Mouse (Mus musculus) MEL (cell line): ENCODE results near the gene Rgs12. TPM values are rescaled to one million over a fixed set of nuclear protein-coding genes. Genes with fewer than 3 reads are reported as not detected.

ENCODE experiments used
- DNase-seq: peaks from one replicate; pipeline ENCODE4 v3.0.0; 2011; ENCODE audit warnings: low read depth, low spot score
- H3K27ac ChIP-seq: 2 replicates; pipeline ENCODE4 v1.5.1; 2012; ENCODE audit warnings: low read depth, mild to moderate bottlenecking, control low read depth, low read length, moderate library complexity; ENCODE audit not compliant: control insufficient read depth
- H3K27me3 ChIP-seq, 2 experiments: fragments of 150-350 bp in 1 of 2; sonication (generic) in 1 of 2; 2 replicates each; pipeline ENCODE4 v1.6.1; 2012; ENCODE audit warnings: low read length in 2 of 2, mild to moderate bottlenecking in 2 of 2, improper control_type of control experiment in 1 of 2, moderate library complexity in 1 of 2; ENCODE audit not compliant: insufficient read depth in 2 of 2, control insufficient read depth in 1 of 2
- H3K36me3 ChIP-seq, 2 experiments: 2 replicates each; pipeline ENCODE4 v1.6.1; 2012 to 2014; ENCODE audit warnings: low read length in 2 of 2, improper control_type of control experiment in 1 of 2, inconsistent platforms in 1 of 2, mild to moderate bottlenecking in 1 of 2; ENCODE audit not compliant: insufficient read depth in 2 of 2, control insufficient read depth in 1 of 2
- H3K4me1 ChIP-seq, 2 experiments: fragments of 150-350 bp in 1 of 2; sonication (generic) in 1 of 2; 2 replicates each; pipeline ENCODE4 v1.6.1; 2012; ENCODE audit warnings: low read length in 2 of 2, improper control_type of control experiment in 1 of 2, mild to moderate bottlenecking in 1 of 2; ENCODE audit not compliant: insufficient read depth in 2 of 2, control insufficient read depth in 1 of 2
- H3K4me3 ChIP-seq, 2 experiments: fragments of 150-350 bp in 1 of 2; sonication (generic) in 1 of 2; 2 replicates each; pipeline ENCODE4 v1.5.1; 2012; ENCODE audit warnings: low read depth in 2 of 2, low read length in 2 of 2, mild to moderate bottlenecking in 2 of 2, moderate library complexity in 2 of 2, control low read depth in 1 of 2, improper control_type of control experiment in 1 of 2; ENCODE audit not compliant: control insufficient read depth in 1 of 2, insufficient read depth in 1 of 2
- H3K79me2 ChIP-seq: 2 replicates; pipeline ENCODE4 v1.6.1; 2012; ENCODE audit warnings: mild to moderate bottlenecking, low read length, moderate library complexity; ENCODE audit not compliant: control insufficient read depth, poor library complexity, insufficient read depth
- H3K9ac ChIP-seq: 2 replicates; pipeline ENCODE4 v1.6.1; 2012; ENCODE audit warnings: low read depth, mild to moderate bottlenecking, control low read depth, low read length, moderate library complexity; ENCODE audit not compliant: control insufficient read depth, poor library complexity, severe bottlenecking
- H3K9me3 ChIP-seq: fragments of 150-350 bp; sonication (generic); replicated peaks from 2 replicates; pipeline ENCODE4 v1.6.1; 2012; ENCODE audit warnings: mild to moderate bottlenecking, low read length, improper control_type of control experiment, moderate library complexity; ENCODE audit not compliant: insufficient read depth
- BHLHE40 ChIP-seq: IDR thresholded peaks from 2 replicates; pipeline ENCODE4 v1.6.1; 2012; ENCODE audit warnings: low read depth, mild to moderate bottlenecking, inconsistent platforms, low read length, improper control_type of control experiment, borderline replicate concordance
- ELF1 ChIP-seq: IDR thresholded peaks from 2 replicates; pipeline ENCODE4 v1.6.1; 2014; ENCODE audit warnings: low read depth, mild to moderate bottlenecking, inconsistent platforms, low read length, improper control_type of control experiment, moderate library complexity
- GABPA ChIP-seq: IDR thresholded peaks from 2 replicates; pipeline ENCODE4 v1.6.1; 2012; ENCODE audit warnings: low read depth, mild to moderate bottlenecking, inconsistent platforms, low read length, improper control_type of control experiment, moderate library complexity
- GATA1 ChIP-seq: IDR thresholded peaks from 2 replicates; pipeline ENCODE4 v1.6.1; 2011; ENCODE audit warnings: low read depth, low read length, improper control_type of control experiment
- MEF2A ChIP-seq: IDR thresholded peaks from 2 replicates; pipeline ENCODE4 v1.6.1; 2014; ENCODE audit warnings: low read depth, mild to moderate bottlenecking, inconsistent platforms, low read length, improper control_type of control experiment; ENCODE audit not compliant: poor library complexity, insufficient replicate concordance, severe bottlenecking; ENCODE audit errors: extremely low read depth
- MXI1 ChIP-seq: IDR thresholded peaks from 2 replicates; pipeline ENCODE4 v1.6.1; 2011; ENCODE audit warnings: mild to moderate bottlenecking, low read depth, low read length, improper control_type of control experiment
- NELFE ChIP-seq: IDR thresholded peaks from 2 replicates; pipeline ENCODE4 v1.6.1; 2011; ENCODE audit warnings: low read depth, low read length, improper control_type of control experiment
- POLR2A ChIP-seq, 2 experiments: IDR thresholded peaks; 2 replicates each; pipeline ENCODE4 v1.6.1; 2011 to 2012; ENCODE audit warnings: low read length in 2 of 2, mild to moderate bottlenecking in 2 of 2, control low read depth in 1 of 2, improper control_type of control experiment in 1 of 2, low read depth in 1 of 2, moderate library complexity in 1 of 2; ENCODE audit not compliant: control insufficient read depth in 1 of 2, insufficient read depth in 1 of 2, poor library complexity in 1 of 2
- RAD21 ChIP-seq: IDR thresholded peaks from 2 replicates; pipeline ENCODE4 v1.6.1; 2011; ENCODE audit warnings: mild to moderate bottlenecking, low read depth, low read length, improper control_type of control experiment
- SIN3A ChIP-seq: IDR thresholded peaks from 2 replicates; pipeline ENCODE4 v1.6.1; 2012; ENCODE audit warnings: low read length, improper control_type of control experiment, inconsistent platforms
- SMC3 ChIP-seq: IDR thresholded peaks from 2 replicates; pipeline ENCODE4 v1.6.1; 2011; ENCODE audit warnings: low read depth, low read length, improper control_type of control experiment
- TAL1 ChIP-seq: IDR thresholded peaks from 2 replicates; pipeline ENCODE4 v1.6.1; 2012; ENCODE audit warnings: mild to moderate bottlenecking, inconsistent platforms, low read length, moderate library complexity, mixed read lengths
- USF1 ChIP-seq: IDR thresholded peaks from 2 replicates; pipeline ENCODE4 v1.6.1; 2014; ENCODE audit warnings: low read depth, mild to moderate bottlenecking, inconsistent platforms, low read length, improper control_type of control experiment, moderate library complexity
- ZC3H11A ChIP-seq: IDR thresholded peaks from 2 replicates; pipeline ENCODE4 v1.6.1; 2012; ENCODE audit warnings: low read depth, mild to moderate bottlenecking, inconsistent platforms, low read length, improper control_type of control experiment
- ZMIZ1 ChIP-seq: IDR thresholded peaks from 2 replicates; pipeline ENCODE4 v1.6.1; 2012; ENCODE audit warnings: low read depth, mild to moderate bottlenecking, inconsistent platforms, low read length, improper control_type of control experiment, moderate library complexity
- ZNF384 ChIP-seq: IDR thresholded peaks from 2 replicates; pipeline ENCODE4 v1.6.1; 2012; ENCODE audit warnings: low read depth, mild to moderate bottlenecking, inconsistent platforms, low read length, improper control_type of control experiment
- polyA plus RNA-seq, 2 experiments: library from polyadenylated mRNA; stranded (reverse) in 1 of 2; unstranded in 1 of 2; fragments of >175 nt in 1 of 2; fragments of >200 nt in 1 of 2; gene quantifications; 2 replicates each; pipeline versions ENCODE4 v1.2.1 to v1.2.4; 2012; ENCODE audit warnings: low replicate concordance in 2 of 2, low read depth in 1 of 2; ENCODE audit not compliant: insufficient read length in 2 of 2, insufficient read depth in 1 of 2, missing spikeins in 1 of 2
- total RNA-seq: library from RNA; depleted of rRNA; stranded (reverse); fragments of 300-350 nt; gene quantifications from 2 replicates; pipeline ENCODE4 v1.2.3, GENCODE M21; 2012

Rgs12 gene
- total and polyA plus RNA-seq, 3 experiments: 11.9 to 15.4 TPM; not detected in 1

GRCm38 (mm10) chr5:35071855-35072254 is 122.6 kb downstream of the Rgs12 start:
- Histone ChIP-seq H3K27ac (no peak overlapping the region), H3K9ac (no peak overlapping the region), H3K9me3 (no peaks in the 10 kb centered on the region), H3K27me3 (peaks cover 0 to 1% of the 10 kb centered on the region in 2 experiments; a peak in 2 of 4 replicates), H3K79me2 (no peaks in the 10 kb centered on the region), H3K4me1 (no peaks in the 10 kb centered on the region), H3K4me3 (no peak overlapping the region), H3K36me3 (no peaks in the 10 kb centered on the region)
- no peak for TF ChIP-seq NELFE
- TF ChIP-seq TAL1: no peak
- TF ChIP-seq GABPA: no peak
- TF ChIP-seq ZC3H11A: no peak
- TF ChIP-seq GATA1: no peak
- TF ChIP-seq MXI1: no peak
- no peak for TF ChIP-seq USF1
- no peak for TF ChIP-seq POLR2A (IDR thresholded peaks at IDR 0.05; ENCODE audit: control insufficient read depth in 1 of 2, insufficient read depth in 1 of 2, low read depth in 1 of 2, low read length in 2 of 2, poor library complexity in 1 of 2)
- TF ChIP-seq ZNF384: no peak
- no peak for TF ChIP-seq RAD21
- no peak for DNase-seq

GRCm38 (mm10) chr5:35073235-35073634 is 124.0 kb downstream of the Rgs12 start:
- H3K4me3 ChIP-seq: no peak overlapping the region
- no peaks in the 10 kb centered on the region for H3K9me3 ChIP-seq
- H3K9ac ChIP-seq: no peak overlapping the region
- no peak for TF ChIP-seq SIN3A
- TF ChIP-seq GABPA: no peak
- no peak for TF ChIP-seq BHLHE40
- no peak for TF ChIP-seq POLR2A (IDR thresholded peaks at IDR 0.05; ENCODE audit: control insufficient read depth in 1 of 2, insufficient read depth in 1 of 2, low read depth in 1 of 2, low read length in 2 of 2, poor library complexity in 1 of 2)
- TF ChIP-seq SMC3: no peak
- no peak for TF ChIP-seq MEF2A
- TF ChIP-seq ZMIZ1: no peak
- no peak for TF ChIP-seq ELF1
- no peak for TF ChIP-seq RAD21
- no peak for TF ChIP-seq NELFE
- no peak for TF ChIP-seq ZNF384
- H3K4me1 ChIP-seq: no peaks in the 10 kb centered on the region
- H3K27ac ChIP-seq: no peak overlapping the region
- DNase-seq: no peak
- no peaks in the 10 kb centered on the region for H3K79me2 ChIP-seq
- H3K27me3 ChIP-seq: peaks cover 0 to 1% of the 10 kb centered on the region in 2 experiments; a peak in 2 of 4 replicates
- no peaks in the 10 kb centered on the region for H3K36me3 ChIP-seq
